Mouse (Mus musculus): ENCODE measurements at regions not wholly inside any gene's neighbourhood (a gene's known extent, or its start where the extent isn't known, plus 50 kb on each side); places are given as distances from the start of the nearest gene placed in this dataset.
"Not testable (repeated sequence)": the region's sequence is repeated elsewhere in the genome, so short reads cannot be mapped to it uniquely, and the experiment has no call there.

DNA sequence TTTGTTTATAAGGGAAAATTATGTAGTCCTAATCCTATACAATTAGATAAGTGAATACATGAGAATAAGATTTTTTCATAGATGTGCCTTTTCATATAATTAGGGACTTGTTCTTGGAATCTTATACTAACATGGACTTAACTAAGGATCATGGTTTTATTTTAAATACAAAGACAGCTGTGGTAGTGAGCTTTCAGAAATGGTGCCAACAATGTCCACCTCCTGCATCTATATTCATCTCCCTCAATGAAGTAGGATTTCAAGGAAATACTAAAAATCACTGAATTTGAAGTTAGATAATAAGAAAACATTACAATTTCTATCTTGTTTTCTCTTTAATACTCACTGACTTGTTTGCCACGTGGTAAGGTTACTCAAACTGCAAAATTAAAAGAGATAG is 619.8 kb downstream of the Anxa1 start:
- DNase-seq (ENCODE audit: low read depth, low spot score): no peak

DNA sequence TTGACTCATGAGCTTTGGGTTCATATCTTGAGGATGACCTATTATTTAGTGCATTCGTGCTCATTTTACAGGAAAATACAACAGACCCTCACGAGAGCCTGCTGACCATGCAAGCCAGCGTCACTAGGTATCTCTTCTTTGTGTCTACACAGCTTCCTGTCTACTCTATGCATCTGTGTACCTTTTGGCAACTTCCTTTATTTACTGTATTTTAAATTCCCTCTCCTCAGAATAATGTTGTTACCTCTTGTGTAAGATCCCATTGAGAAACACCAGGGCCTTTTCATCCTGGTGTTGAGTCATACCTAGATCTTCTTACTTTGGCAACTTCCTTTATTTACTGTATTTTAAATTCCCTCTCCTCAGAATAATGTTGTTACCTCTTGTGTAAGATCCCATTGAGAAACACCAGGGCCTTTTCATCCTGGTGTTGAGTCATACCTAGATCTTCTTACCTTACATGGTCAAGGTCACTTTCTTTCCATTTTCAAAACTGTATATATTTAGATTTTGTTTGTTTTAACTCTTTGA is 639.1 kb upstream of the Rorb start:
- DNase-seq (ENCODE audit: low read depth, low spot score): not testable (repeated sequence)

DNA sequence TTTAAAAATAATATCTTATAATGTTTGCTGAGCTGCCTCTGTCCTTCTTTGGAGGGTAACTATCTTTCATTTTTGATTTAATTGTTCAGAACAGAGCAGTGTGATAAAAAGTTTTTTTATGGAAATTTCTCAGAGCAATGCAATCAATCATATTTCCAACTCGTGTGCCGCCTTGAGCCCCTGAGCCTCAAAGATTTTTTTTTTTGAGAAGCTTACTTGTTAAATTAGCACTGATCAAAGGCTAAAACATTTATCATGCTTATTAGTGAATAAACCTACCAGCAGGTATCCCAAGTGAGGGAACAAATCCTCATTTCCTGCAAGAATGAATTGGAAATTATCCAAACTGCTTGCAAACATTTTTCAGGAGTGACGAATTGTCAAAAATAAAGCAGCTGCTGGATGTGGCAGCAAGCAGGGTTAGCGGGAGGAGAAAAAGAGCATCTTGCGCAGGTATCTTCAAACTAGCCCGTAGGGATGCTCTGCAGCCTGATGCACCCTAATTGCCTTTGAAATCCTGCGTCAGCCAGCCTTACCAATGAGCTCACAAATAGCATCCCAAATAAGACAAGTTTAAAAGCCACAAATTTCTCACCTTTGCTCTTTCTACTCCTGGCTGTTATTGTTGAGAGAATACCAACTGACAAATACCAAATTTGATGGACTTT is 637.0 kb upstream of the Rorb start:
- DNase-seq (ENCODE audit: low read depth, low spot score): no peak

DNA sequence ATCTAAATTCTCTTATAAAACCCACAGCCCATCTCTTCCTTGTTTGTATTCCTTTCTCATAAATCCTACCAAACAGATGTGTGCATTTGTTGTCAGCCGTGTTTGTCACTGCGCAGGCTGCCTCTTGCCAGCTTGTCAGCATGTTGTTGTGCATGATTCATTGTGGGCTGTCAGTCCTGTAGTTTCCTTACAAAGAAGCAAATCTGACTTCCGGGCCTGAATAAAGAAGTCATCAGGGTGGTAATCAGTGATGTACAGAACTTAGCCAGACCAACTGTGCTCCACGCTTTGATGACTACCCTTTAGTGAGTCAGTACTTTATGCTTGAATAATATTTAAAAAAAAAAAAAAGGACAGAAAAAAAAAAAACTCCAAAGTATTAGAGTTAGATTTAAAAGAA is 608.9 kb upstream of the Rorb start:
- DNase-seq (ENCODE audit: low read depth, low spot score): no peak

Measured in ES-CJ7 (cell line).